Mouse (Mus musculus): ENCODE results near the gene Cic. TPM values are rescaled to one million over a fixed set of nuclear protein-coding genes. Genes with fewer than 3 reads are reported as not detected.

The Cic gene
- polyA plus RNA-seq, 1 experiment from 2014 or later: 32.4 TPM

GRCm38 (mm10) chr7:25326233-25326632 is 58.7 kb downstream of the Cic start:
- H3K9me3 ChIP-seq (replicated peaks): no peaks in the 10 kb centered on the region
- no peak overlapping the region for H3K4me2 ChIP-seq
- WGBS: 73% methylated on average over 8 of the region's 8 CpGs
- no peak overlapping the region for H3K4me3 ChIP-seq (replicated peaks)
- H3K9ac ChIP-seq: no peak overlapping the region
- H3K27ac ChIP-seq: no peak overlapping the region
- H3K4me1 ChIP-seq: peaks cover 13% of the 10 kb centered on the region
- no peaks in the 10 kb centered on the region for H3K27me3 ChIP-seq
- peaks cover 34% of the 10 kb centered on the region for H3K36me3 ChIP-seq
- ATAC-seq (replicated peaks; ENCODE audit: low FRiP score): no peak

GRCm38 (mm10) chr7:25333596-25334307 is 66.2 kb downstream of the Cic start:
- Histone ChIP-seq H3K4me2 (no peak overlapping the region), H3K27me3 (no peaks in the 10 kb centered on the region), H3K9ac (no peak overlapping the region), H3K36me3 (peaks cover 75% of the 10 kb centered on the region), H3K4me3 (replicated peaks) (no peak overlapping the region), H3K27ac (no peak overlapping the region), H3K9me3 (replicated peaks) (no peaks in the 10 kb centered on the region), H3K4me1 (no peaks in the 10 kb centered on the region)
- 39% methylated on average over 16 of the region's 16 CpGs for WGBS
- ATAC-seq (replicated peaks; ENCODE audit: low FRiP score): peak; percentile 60

DNA sequence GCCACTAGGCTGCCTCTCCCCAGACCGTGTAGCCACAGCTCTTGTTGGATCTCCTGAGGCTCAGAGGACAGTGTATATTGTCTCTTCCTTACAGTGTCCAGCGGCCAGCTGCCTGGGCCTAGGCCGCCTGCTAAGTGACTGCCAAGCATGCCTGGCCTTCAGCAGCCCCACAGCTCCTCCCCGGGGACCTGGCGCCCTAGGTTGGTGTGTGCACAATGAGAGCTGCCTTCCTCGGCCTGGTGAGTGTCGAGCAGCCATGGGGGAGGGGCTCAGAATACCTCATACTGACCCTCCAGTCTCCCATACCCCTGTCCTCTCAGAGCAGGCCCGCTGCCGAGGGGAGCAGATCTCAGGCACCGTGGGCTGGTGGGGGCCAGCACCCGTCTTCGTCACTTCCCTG is 67.0 kb downstream of the Cic start:
- Histone ChIP-seq H3K4me2 (no peak overlapping the region), H3K36me3 (peaks cover 73% of the 10 kb centered on the region), H3K4me3 (replicated peaks) (no peak overlapping the region), H3K9me3 (replicated peaks) (no peaks in the 10 kb centered on the region), H3K27ac (no peak overlapping the region), H3K9ac (no peak overlapping the region), H3K27me3 (no peaks in the 10 kb centered on the region), H3K4me1 (no peaks in the 10 kb centered on the region)
- ATAC-seq (replicated peaks; ENCODE audit: low FRiP score): no peak
- 87% methylated on average over 12 of the region's 12 CpGs for WGBS

DNA sequence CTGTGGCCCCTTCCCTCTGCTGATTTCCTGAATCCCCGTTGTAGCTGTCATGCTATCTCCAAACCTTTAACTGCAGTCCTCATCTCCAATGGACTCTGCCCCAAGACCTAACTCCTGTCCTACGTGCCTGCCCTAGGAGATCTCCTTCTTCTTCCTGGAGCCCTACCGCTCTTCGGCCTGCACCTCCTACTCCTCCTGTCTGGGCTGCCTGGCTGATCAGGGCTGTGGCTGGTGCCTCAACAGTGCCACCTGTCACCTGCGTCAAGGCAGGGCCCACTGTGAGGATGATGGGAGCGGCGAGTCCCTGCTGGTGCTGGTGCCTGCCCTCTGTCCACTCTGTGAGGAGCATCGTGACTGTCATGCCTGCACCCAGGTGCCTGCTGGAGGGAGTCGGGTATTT is 71.8 kb downstream of the Cic start:
- ATAC-seq (replicated peaks; ENCODE audit: low FRiP score): no peak
- Histone ChIP-seq H3K4me3 (replicated peaks) (no peak overlapping the region), H3K9me3 (replicated peaks) (no peaks in the 10 kb centered on the region), H3K27me3 (no peaks in the 10 kb centered on the region), H3K36me3 (peaks cover 85% of the 10 kb centered on the region), H3K4me1 (no peaks in the 10 kb centered on the region), H3K4me2 (no peak overlapping the region), H3K9ac (no peak overlapping the region), H3K27ac (no peak overlapping the region)
- 92% methylated on average over 9 of the region's 9 CpGs for WGBS

GRCm38 (mm10) chr7:25341000-25341784 is 73.7 kb downstream of the Cic start:
- Histone ChIP-seq H3K9ac (no peak overlapping the region), H3K4me1 (no peaks in the 10 kb centered on the region), H3K27me3 (no peaks in the 10 kb centered on the region), H3K27ac (no peak overlapping the region), H3K4me3 (replicated peaks) (no peak overlapping the region), H3K36me3 (peaks cover 83% of the 10 kb centered on the region), H3K9me3 (replicated peaks) (no peaks in the 10 kb centered on the region), H3K4me2 (no peak overlapping the region)
- ATAC-seq (replicated peaks; ENCODE audit: low FRiP score): no peak
- 83% methylated on average over 18 of the region's 20 CpGs for WGBS

Small RNA genes lying within 50 kb of the gene (microRNA-seq; reads per million reads assigned to microRNA genes)
- not detected for gene Mir7048

Other genes starting within 250 kb of the Cic start
- gene Grik5, start 195.4 kb upstream of the Cic start, polyA plus RNA-seq (2015; fragmentation: Nextera tagmentation; extraction: Ambion mirVana): 5.1 and 7.0 TPM in 2 replicates
- 33.9 and 37.1 TPM in 2 replicates for gene Zfp574, start 195.1 kb upstream of the Cic start, polyA plus RNA-seq (2015; fragmentation: Nextera tagmentation; extraction: Ambion mirVana)
- 0.64 and 2.5 TPM in 2 replicates for gene Pou2f2, start 88.0 kb upstream of the Cic start, polyA plus RNA-seq (2015; fragmentation: Nextera tagmentation; extraction: Ambion mirVana)
- 10.2 and 11.7 TPM in 2 replicates for gene Dedd2, start 47.1 kb upstream of the Cic start, polyA plus RNA-seq (2015; fragmentation: Nextera tagmentation; extraction: Ambion mirVana)
- 2.5 and 2.6 TPM in 2 replicates for gene Zfp526, start 46.3 kb upstream of the Cic start, polyA plus RNA-seq (2015; fragmentation: Nextera tagmentation; extraction: Ambion mirVana)
- gene Gsk3a, start 29.9 kb upstream of the Cic start, polyA plus RNA-seq (2015; fragmentation: Nextera tagmentation; extraction: Ambion mirVana): 10.7 and 12.1 TPM in 2 replicates
- gene Erf, start 16.9 kb upstream of the Cic start, polyA plus RNA-seq (2015; fragmentation: Nextera tagmentation; extraction: Ambion mirVana): 16.9 and 17.9 TPM in 2 replicates
- gene Pafah1b3, start 30.3 kb downstream of the Cic start, polyA plus RNA-seq (2015; fragmentation: Nextera tagmentation; extraction: Ambion mirVana): 181 and 191 TPM in 2 replicates
- 0.90 and 1.0 TPM in 2 replicates for gene Prr19, start 33.7 kb downstream of the Cic start, polyA plus RNA-seq (2015; fragmentation: Nextera tagmentation; extraction: Ambion mirVana)
- 0.68 and 0.87 TPM in 2 replicates for gene Tmem145, start 38.4 kb downstream of the Cic start, polyA plus RNA-seq (2015; fragmentation: Nextera tagmentation; extraction: Ambion mirVana)
- gene Megf8, start 49.5 kb downstream of the Cic start, polyA plus RNA-seq (2015; fragmentation: Nextera tagmentation; extraction: Ambion mirVana): 13.3 and 16.4 TPM in 2 replicates
- gene Cnfn, start 102.0 kb downstream of the Cic start, polyA plus RNA-seq (2015; fragmentation: Nextera tagmentation; extraction: Ambion mirVana): 2.7 and 4.8 TPM in 2 replicates
- 9.6 and 12.2 TPM in 2 replicates for gene Lipe, start 131.0 kb downstream of the Cic start, polyA plus RNA-seq (2015; fragmentation: Nextera tagmentation; extraction: Ambion mirVana)
- 0.45 and 0.84 TPM in 2 replicates for gene Cxcl17, start 145.2 kb downstream of the Cic start, polyA plus RNA-seq (2015; fragmentation: Nextera tagmentation; extraction: Ambion mirVana)
- 3.9 and 11.4 TPM in 2 replicates for gene Ceacam1, start 209.9 kb downstream of the Cic start, polyA plus RNA-seq (2015; fragmentation: Nextera tagmentation; extraction: Ambion mirVana)